Mouse (Mus musculus) liver, adult (tissue): Measurements from ENCODE around the gene Olfr1261.

Experiments
- GATA4 ChIP-seq: IDR thresholded peaks from 2 replicates; pipeline ENCODE4 v1.6.1; 2014; ENCODE audit warnings: mild to moderate bottlenecking, low read length; ENCODE audit not compliant: insufficient replicate concordance

The Olfr1261 gene

GRCm38 (mm10) chr2:89990921-89991320 is at the start of gene Olfr1261:
TSS of gene Olfr1261 (plus strand) at chr2:89991221.
- no peak for TF ChIP-seq GATA4

GRCm38 (mm10) chr2:89948564-89948963 is 42.5 kb upstream of the Olfr1261 start, which contains the start of gene Olfr1259:
TSS of gene Olfr1259 (minus strand) at chr2:89948664.
- TF ChIP-seq GATA4, result no peak

GRCm38 (mm10) chr2:89974184-89974583 is 16.8 kb upstream of the Olfr1261 start, which contains the start of gene Olfr1260:
TSS of gene Olfr1260 (plus strand) at chr2:89974340.
- TF ChIP-seq GATA4, result no peak

- TF ChIP-seq GATA4, result no peak
These were observed 13.3 kb upstream of the Olfr1261 start for GRCm38 (mm10) chr2:89977709-89978108.

- TF ChIP-seq GATA4, result no peak
These were observed 8.8 kb downstream of the Olfr1261 start, which contains the start of gene Olfr1262 for GRCm38 (mm10) chr2:89999845-90000244. TSS of gene Olfr1262 (plus strand) at chr2:90000145.

- no peak for TF ChIP-seq GATA4
These were observed 20.8 kb downstream of the Olfr1261 start, which contains the start of gene Olfr1263 for GRCm38 (mm10) chr2:90011831-90012230. TSS of gene Olfr1263 (plus strand) at chr2:90012131.

- no peak for TF ChIP-seq GATA4
These were observed 34.5 kb downstream of the Olfr1261 start, which contains the start of gene Olfr1264 for GRCm38 (mm10) chr2:90025477-90025876. TSS of gene Olfr1264 (minus strand) at chr2:90025577.

- no peak for TF ChIP-seq GATA4
These were observed 44.0 kb downstream of the Olfr1261 start, which contains the start of gene Olfr1265 for GRCm38 (mm10) chr2:90035037-90035436. TSS of gene Olfr1265 (plus strand) at chr2:90035337.
